In the genomic region with DNA sequence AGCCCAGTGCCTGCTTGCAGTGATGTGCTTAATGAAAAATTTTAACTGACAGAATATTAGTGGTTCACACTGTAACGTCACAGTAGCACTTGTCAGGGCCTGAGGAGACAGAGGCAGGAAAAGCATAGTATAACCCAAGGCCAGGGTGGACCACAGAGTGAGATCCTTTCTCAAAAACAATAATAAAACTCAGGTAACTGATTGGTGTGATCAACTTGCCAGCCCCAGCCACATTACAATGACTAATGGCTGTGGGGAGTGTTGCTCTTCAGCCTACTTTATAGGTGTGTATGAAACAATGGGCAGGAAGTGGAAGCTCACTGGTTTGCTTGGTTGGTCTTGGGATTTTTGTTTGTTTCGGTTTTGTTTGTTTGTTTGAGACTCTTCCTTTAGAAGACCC, we compare ENCODE assay signal across 15 mouse cellular contexts. TPM values are rescaled to one million over a fixed set of nuclear protein-coding genes. Genes with fewer than 3 reads are reported as not detected.
DNase-seq lines count a peak whose midpoint lies in the region; ATAC-seq lines count a peak whose summit lies in the region.
"Had no signal": no experiment of that assay in that cellular context is flagged by ENCODE, and none has a peak within 500 bp of the region (broad histone marks: within the 10 kb centered on the region; RNA-seq: fewer than 3 reads in every experiment).

No protein-coding gene starts in this region.

- no peak overlapping the region for H3K27ac ChIP-seq in liver, embryonic 12.5 days
- H3K27ac ChIP-seq: forebrain, embryonic 15.5 days; hindbrain, embryonic 14.5 days; kidney, embryonic 15.5 days; neural tube, embryonic 12.5 days had no signal

- H3K36me3 ChIP-seq in liver, embryonic 12.5 days: no peaks in the 10 kb centered on the region
- H3K36me3 ChIP-seq: forebrain, embryonic 15.5 days; G1E; kidney, embryonic 15.5 days; neural tube, embryonic 12.5 days had no signal

- H3K4me1 ChIP-seq in liver, embryonic 12.5 days: no peaks in the 10 kb centered on the region
- H3K4me1 ChIP-seq: forebrain, embryonic 15.5 days; neural tube, embryonic 12.5 days had no signal

- DNase-seq in 3134 (ENCODE audit: extremely low read depth, insufficient read length, low spot score) (peak; percentile 51), 3T3-L1 (ENCODE audit: low read depth, low spot score) (peak; percentile 44)
- no peak for DNase-seq in cerebellum, adult 11-12 months
- no peak for DNase-seq in yolk sac, embryonic 10.5 days (ENCODE audit: low spot score)
- DNase-seq: cerebellum, adult 8-10 months; liver; lung, embryonic 14.5 days had no signal

- no peak overlapping the region for H3K4me2 ChIP-seq in liver, embryonic 12.5 days
- H3K4me2 ChIP-seq: forebrain, embryonic 15.5 days; hindbrain, embryonic 14.5 days; kidney, embryonic 15.5 days; lung, embryonic 14.5 days; neural tube, embryonic 12.5 days had no signal

- no peaks in the 10 kb centered on the region for H3K27me3 ChIP-seq in liver, embryonic 12.5 days (replicated peaks)
- H3K27me3 ChIP-seq: forebrain, embryonic 15.5 days; kidney, embryonic 15.5 days; neural tube, embryonic 12.5 days had no signal

- H3K9me3 ChIP-seq in liver, embryonic 12.5 days (replicated peaks): no peaks in the 10 kb centered on the region
- H3K9me3 ChIP-seq: forebrain, embryonic 15.5 days; G1E; kidney, embryonic 15.5 days; neural tube, embryonic 12.5 days had no signal

- ATAC-seq in activated CD4-positive, CD25-positive, alpha-beta regulatory T cell, adult 4 months: peak; percentile 55
- ATAC-seq in megakaryocyte, adult 5-6 weeks (ENCODE audit: poor library complexity, severe bottlenecking): 0 out of 2 replicates have a peak, but pooled peaks have one; percentile 19
- ATAC-seq in liver, embryonic 12.5 days: no peak
- ATAC-seq: forebrain, embryonic 15.5 days had no signal

- no peak overlapping the region for H3K4me3 ChIP-seq in liver, embryonic 12.5 days
- H3K4me3 ChIP-seq: forebrain, embryonic 15.5 days; kidney, embryonic 15.5 days; neural tube, embryonic 12.5 days had no signal

- H3K9ac ChIP-seq in liver, embryonic 12.5 days: no peak overlapping the region
- H3K9ac ChIP-seq: forebrain, embryonic 15.5 days; hindbrain, embryonic 14.5 days; kidney, embryonic 15.5 days; lung, embryonic 14.5 days; neural tube, embryonic 12.5 days had no signal

- 66% methylated on average over 2 of the region's 2 CpGs for WGBS in liver, embryonic 12.5 days (ENCODE audit: insufficient replicate concordance)

RNA-seq across cellular contexts. Expression of a gene that starts 34.8 kb away (rescaled TPM):
- polyA plus RNA-seq in activated CD4-positive, CD25-positive, alpha-beta regulatory T cell, adult 4 months (2017; shearing (Covaris generic)): 1 to 10 TPM; 7.5 to 8.0 TPM
- 23.1 and 24.1 TPM in 2 replicates for total RNA-seq in megakaryocyte, adult 5-6 weeks (2015)
- 27.9 and 30.9 TPM in 2 replicates for total RNA-seq in megakaryocyte, adult 5-6 weeks (2017)
- 4.9 and 6.9 TPM in 2 replicates for polyA plus RNA-seq in liver, embryonic 12.5 days (2016; fragmentation: Nextera tagmentation; extraction: Ambion mirVana)

RNA-seq across cellular contexts. Expression of a gene that starts 43.7 kb away (rescaled TPM):
- polyA plus RNA-seq in activated CD4-positive, CD25-positive, alpha-beta regulatory T cell, adult 4 months (2017; shearing (Covaris generic)): 10 to 100 TPM; 16.2 to 29.6 TPM
- 124 and 127 TPM in 2 replicates for total RNA-seq in megakaryocyte, adult 5-6 weeks (2015)
- total RNA-seq in megakaryocyte, adult 5-6 weeks (2017): 187 and 216 TPM in 2 replicates
- polyA plus RNA-seq in liver, embryonic 12.5 days (2016; fragmentation: Nextera tagmentation; extraction: Ambion mirVana): 129 and 134 TPM in 2 replicates

Comparison
In these comparisons a context has a peak if more than half of its experiments do, and no peak if none do; other contexts are left out.
1. DNase-seq: peak in 3134 (single experiment) and 3T3-L1 (single experiment); none in cerebellum, adult 11-12 months (single experiment) and yolk sac, embryonic 10.5 days (single experiment).